Mouse (Mus musculus): ENCODE results near the gene Spata20.

DNA sequence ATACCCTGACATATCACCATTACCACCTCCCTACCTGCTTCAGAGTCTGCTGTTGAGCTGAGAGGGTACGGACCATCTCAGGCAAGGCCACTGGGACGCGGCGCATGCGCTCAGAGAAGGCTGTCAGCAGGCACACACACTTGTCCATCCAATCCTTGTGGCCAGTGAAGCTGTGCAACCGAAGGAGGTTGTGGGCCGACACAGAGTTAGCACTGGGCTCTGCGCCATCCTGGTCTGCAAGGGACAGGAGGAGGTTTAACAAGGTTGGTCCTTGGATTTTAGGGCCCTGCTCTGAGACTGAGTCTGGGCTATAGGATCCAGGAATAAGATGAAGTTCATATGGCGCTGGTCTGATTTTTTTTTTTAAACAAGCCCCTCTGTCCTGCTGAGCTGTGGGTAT is 5.6 kb downstream of the Spata20 start:
- no peak for TF ChIP-seq GATA1 (IDR thresholded peaks at IDR 0.05; ENCODE audit: borderline replicate concordance, low read length)
- TF ChIP-seq FLI1 (IDR thresholded peaks at IDR 0.05; ENCODE audit: low read length) = no peak

Data from megakaryocyte, embryonic 14.5 days (primary cell).